ENCODE assay signal across 17 mouse cellular contexts in the genomic region with DNA sequence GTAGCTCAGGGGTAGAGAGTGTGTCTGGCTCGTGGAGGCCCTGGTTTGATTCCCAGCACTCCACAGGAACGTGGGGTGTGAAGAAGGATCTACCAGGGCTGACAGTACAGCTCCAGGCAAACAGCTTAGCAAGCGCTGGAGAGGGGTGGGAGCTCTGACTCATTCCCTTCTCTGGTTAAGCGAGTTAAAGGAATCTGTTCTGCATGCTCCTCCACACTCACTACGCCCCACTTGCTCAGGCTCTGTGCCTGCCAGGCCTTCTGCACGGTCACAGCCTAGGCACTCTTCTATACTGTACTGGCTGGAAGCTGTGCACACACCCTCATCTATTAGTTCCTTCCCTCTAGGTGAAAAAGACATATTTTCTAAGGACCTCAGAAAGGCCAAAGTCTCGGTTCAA.
"Had no signal": no experiment of that assay in that cellular context is flagged by ENCODE, and none has a peak within 500 bp of the region (broad histone marks: within the 10 kb centered on the region; RNA-seq: fewer than 3 reads in every experiment).

No protein-coding gene starts in this region.

- H3K4me3 ChIP-seq: midbrain, embryonic 10.5 days; midbrain, embryonic 12.5 days; myocyte; neural tube, embryonic 13.5 days; neural tube, embryonic 15.5 days; stomach, embryonic 15.5 days had no signal

- H3K27me3 ChIP-seq: midbrain, embryonic 12.5 days; neural tube, embryonic 13.5 days; neural tube, embryonic 15.5 days; stomach, embryonic 15.5 days had no signal

- H3K4me1 ChIP-seq: midbrain, embryonic 10.5 days; midbrain, embryonic 12.5 days; neural tube, embryonic 13.5 days; neural tube, embryonic 15.5 days; stomach, embryonic 15.5 days had no signal

- DNase-seq: lung, adult 18-20 months; lung, embryonic 14.5 days; lung, postnatal 14 days; lung, postnatal 36 days; midbrain, embryonic 14.5 days; right cerebral cortex, postnatal 14 days; thymus, adult 2 months; thymus, postnatal 25 days; thymus, postnatal 4 days had no signal

- H3K27ac ChIP-seq: midbrain, embryonic 10.5 days; midbrain, embryonic 12.5 days; neural tube, embryonic 13.5 days; neural tube, embryonic 15.5 days; stomach, embryonic 15.5 days; stomach, postnatal 0 days had no signal

- H3K4me2 ChIP-seq: lung, embryonic 14.5 days; midbrain, embryonic 12.5 days; neural tube, embryonic 13.5 days; neural tube, embryonic 15.5 days; stomach, embryonic 15.5 days had no signal

- ATAC-seq: midbrain, embryonic 16.5 days had no signal

- H3K9ac ChIP-seq: lung, embryonic 14.5 days; midbrain, embryonic 12.5 days; neural tube, embryonic 13.5 days; neural tube, embryonic 15.5 days; stomach, embryonic 15.5 days had no signal

- H3K9me3 ChIP-seq: midbrain, embryonic 10.5 days; midbrain, embryonic 12.5 days; neural tube, embryonic 13.5 days; neural tube, embryonic 15.5 days; stomach, embryonic 15.5 days had no signal
